Mouse (Mus musculus) cerebellum, adult 2 months (tissue): ENCODE measurements at regions not wholly inside any gene's neighbourhood (a gene's known extent, or its start where the extent isn't known, plus 50 kb on each side); places are given as distances from the start of the nearest gene placed in this dataset.

Source experiments
- DNase-seq, 2 experiments: peaks; one replicate each; pipeline ENCODE4 v3.0.0; 2021
- H3K27ac ChIP-seq: fragments of 200-500 bp; 2 replicates; pipeline ENCODE4 v1.5.1; 2012; ENCODE audit warnings: low read length, control low read depth, inconsistent platforms; ENCODE audit not compliant: insufficient read depth
- H3K27me3 ChIP-seq: fragments of 200-500 bp; 2 replicates; pipeline ENCODE4 v1.6.1; 2012; ENCODE audit warnings: inconsistent platforms, mild to moderate bottlenecking, low read length, moderate library complexity; ENCODE audit not compliant: control insufficient read depth, insufficient read depth
- H3K4me1 ChIP-seq: fragments of 200-500 bp; 2 replicates; pipeline ENCODE4 v1.6.1; 2011; ENCODE audit warnings: low read length; ENCODE audit not compliant: control insufficient read depth, insufficient read depth
- H3K4me3 ChIP-seq: fragments of 200-500 bp; replicated peaks from 2 replicates; pipeline ENCODE3; 2011; ENCODE audit warnings: mild to moderate bottlenecking, low read depth, low read length, control low read depth; ENCODE audit not compliant: insufficient read depth
- CTCF ChIP-seq: fragments of 200-500 bp; IDR thresholded peaks from 2 replicates; pipeline ENCODE4 v1.5.1; 2011; ENCODE audit warnings: low read depth, mild to moderate bottlenecking, control low read depth, low read length, moderate library complexity, borderline replicate concordance; ENCODE audit not compliant: insufficient read depth
- POLR2A ChIP-seq: fragments of 200-500 bp; IDR thresholded peaks from 2 replicates; pipeline ENCODE4 v1.6.1; 2011; ENCODE audit warnings: low read length, control low read depth, borderline replicate concordance; ENCODE audit not compliant: insufficient read depth
- WGBS: fragments of 180-500 bp; shearing (Covaris S2); methylation state at CpG from one replicate; pipeline ENCODE4 v1.1.7; 2018; 5-methylcytosine and 5-hydroxymethylcytosine counted together

DNA sequence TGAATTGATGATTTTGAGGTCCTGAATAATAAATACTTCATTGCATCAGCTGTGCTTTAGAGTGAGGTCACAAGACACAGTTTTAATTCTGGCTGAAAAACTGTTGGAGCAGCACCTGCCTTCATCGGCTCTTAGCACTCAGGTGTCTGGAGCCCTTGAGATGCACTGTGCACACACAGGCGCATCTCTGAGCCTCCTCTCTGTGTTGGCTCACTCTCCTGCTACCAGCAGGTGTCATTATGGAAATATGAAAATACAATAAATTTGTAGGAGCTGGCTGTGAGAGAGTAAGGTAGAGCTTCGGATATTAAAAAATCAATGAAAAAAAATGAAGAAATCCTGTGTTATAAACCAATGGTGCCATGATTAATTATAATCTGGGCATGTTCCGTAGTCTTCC, 114.0 kb downstream of the Kcnrg start:
- no peaks in the 10 kb centered on the region for H3K27me3 ChIP-seq
- no peak for TF ChIP-seq CTCF
- TF ChIP-seq POLR2A = no peak
- no peak for DNase-seq
- no peaks in the 10 kb centered on the region for H3K4me1 ChIP-seq
- no peak overlapping the region for H3K27ac ChIP-seq
- H3K4me3 ChIP-seq = no peak overlapping the region
- WGBS = 84% methylated on average over 4 of the region's 4 CpGs

DNA sequence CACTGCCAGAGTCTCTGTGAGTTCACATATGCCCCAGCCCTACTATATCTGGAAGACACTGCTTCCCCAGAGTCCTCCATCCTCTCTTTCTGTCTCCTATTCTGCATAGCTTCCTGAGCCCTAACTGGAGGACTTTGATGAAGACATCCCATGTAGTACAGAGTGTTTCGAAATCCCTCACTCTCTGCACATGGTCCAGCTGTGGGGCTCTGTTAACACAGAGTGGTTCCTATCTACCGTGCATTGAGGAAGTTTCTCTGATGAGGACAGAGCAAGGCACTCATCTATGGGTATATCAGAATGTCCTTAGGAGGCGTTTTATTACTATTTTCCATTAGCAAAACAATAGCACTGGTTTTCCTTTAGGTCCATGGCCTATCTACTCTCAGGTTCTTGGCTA, 117.7 kb downstream of the Kcnrg start:
- WGBS = 87% methylated on average over 3 of the region's 3 CpGs
- Histone ChIP-seq H3K4me3 (no peak overlapping the region), H3K27me3 (no peaks in the 10 kb centered on the region), H3K27ac (no peak overlapping the region), H3K4me1 (no peaks in the 10 kb centered on the region)
- DNase-seq = no peak
- TF ChIP-seq POLR2A (no peak), CTCF (no peak)

DNA sequence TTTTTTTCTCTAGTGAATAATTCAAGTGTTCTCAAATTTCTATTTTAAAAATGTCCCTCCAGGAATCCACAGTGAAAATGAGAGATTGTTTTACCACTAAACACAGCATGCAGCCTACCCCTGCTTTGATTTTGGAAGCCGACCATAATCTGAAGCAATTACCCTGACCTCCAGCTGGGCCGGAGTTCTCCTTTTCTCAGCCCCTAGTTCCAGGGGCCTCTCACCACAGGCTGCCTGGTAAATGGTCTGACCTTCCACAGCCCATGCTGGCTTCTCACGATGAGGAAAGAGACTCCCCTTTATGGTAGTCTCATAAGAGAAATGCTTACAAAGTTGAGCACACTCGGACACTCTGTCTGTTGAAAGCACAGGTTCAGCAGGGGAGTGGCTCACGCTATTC, 121.3 kb downstream of the Kcnrg start:
- Histone ChIP-seq H3K27me3 (no peaks in the 10 kb centered on the region), H3K4me1 (no peaks in the 10 kb centered on the region), H3K27ac (no peak overlapping the region), H3K4me3 (no peak overlapping the region)
- 28% methylated on average over 5 of the region's 5 CpGs for WGBS
- TF ChIP-seq CTCF (no peak), POLR2A (no peak)
- DNase-seq = no peak

DNA sequence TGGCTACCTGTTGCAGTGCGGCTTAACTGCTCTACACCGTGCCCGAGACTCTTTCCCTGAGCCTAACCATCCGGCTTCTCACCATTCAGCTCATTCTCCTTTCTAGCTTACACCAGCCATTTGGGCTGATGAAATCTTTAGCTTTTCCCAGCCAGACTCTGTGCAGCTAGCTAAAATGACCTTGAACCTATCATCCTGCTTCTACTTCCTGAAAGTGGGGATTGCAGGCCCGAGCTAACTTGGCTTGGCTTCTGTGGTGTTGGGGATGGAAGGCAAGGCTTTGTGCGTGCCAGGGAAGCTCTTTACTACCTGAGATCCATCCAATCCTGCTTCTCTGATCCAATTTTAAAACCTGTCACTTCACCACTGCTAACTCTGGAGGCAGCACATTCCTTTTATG, 128.3 kb downstream of the Kcnrg start:
- 80% methylated on average over 6 of the region's 6 CpGs for WGBS
- no peak overlapping the region for H3K4me3 ChIP-seq

DNA sequence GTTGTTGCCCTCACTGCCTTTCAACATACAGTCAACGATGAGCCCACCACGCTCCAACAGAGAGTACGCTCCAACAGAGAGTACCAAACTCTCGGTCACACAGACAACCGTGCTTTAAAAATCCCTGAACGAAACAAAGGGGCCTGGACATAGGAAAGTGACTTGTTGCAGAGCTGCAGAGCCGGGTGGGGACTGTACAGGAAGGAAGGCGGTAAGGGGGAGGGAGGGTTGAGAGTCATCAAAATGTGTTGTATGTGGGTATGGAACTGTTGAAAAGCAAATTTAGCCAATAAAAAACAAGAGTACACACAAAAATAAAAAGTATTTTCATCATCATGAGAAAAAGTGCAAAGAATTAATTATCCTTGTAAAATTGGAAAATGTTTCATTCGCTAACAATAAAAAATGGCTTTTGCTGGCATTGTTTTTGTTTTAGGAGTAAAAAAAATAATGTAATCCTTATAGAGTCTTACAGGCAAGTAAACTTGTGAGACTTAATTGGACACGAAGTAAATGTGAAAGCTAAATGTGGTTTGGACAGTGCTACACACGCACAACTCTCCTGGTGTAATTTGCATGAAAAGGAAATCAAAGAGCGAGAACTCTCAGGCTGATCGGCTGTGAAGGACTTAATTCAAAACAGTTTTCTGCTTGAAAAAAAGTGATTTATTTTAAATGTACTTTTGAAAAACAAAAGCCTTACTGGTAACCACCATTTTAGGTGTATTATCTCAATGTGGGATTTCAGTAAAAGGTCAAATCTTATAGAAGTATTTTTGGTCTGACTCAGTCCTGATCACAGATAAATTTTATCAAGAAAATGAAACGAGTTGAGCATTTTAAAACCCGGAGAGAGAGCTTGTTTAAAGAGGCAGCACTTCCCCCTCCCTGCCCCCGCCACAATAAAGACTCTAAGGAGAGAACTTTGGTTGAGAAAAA, 129.4 kb downstream of the Kcnrg start:
- Histone ChIP-seq H3K27ac (no peak overlapping the region), H3K27me3 (no peaks in the 10 kb centered on the region), H3K4me1 (no peaks in the 10 kb centered on the region), H3K4me3 (no peak overlapping the region)
- 38% methylated on average over 16 of the region's 16 CpGs for WGBS
- DNase-seq = no peak
- TF ChIP-seq POLR2A (no peak), CTCF (no peak)

More for the DNA sequence above, 128.3 kb downstream of the Kcnrg start:
- Histone ChIP-seq H3K4me1 (no peaks in the 10 kb centered on the region), H3K27ac (no peak overlapping the region), H3K27me3 (no peaks in the 10 kb centered on the region)
- TF ChIP-seq POLR2A (no peak), CTCF (no peak)
- DNase-seq = no peak

DNA sequence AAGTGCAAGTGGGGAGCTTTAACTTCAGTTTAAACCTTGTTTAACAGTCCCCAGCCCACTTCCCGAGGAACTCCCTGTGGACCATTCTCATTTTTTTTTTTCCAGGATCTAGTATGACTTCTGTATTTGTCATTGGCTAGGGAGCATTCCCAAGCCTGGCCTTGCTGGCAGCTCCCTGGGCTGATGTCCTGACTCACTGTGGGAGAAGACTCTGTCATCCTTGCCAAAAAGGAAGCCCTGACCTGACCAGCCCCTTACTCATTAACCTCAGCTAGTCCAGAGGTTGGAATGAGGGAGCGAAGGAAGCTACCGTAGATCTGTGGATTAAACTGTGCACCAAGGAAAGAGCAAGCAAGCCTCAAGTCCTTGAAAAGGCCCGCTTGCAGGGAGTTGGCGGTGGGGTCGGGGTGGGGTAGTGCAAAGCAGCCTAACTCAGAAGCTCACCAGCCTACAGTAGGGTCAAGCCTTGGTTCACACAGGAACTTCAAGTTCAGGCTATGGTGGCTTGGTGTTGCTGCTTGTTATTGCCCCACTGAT, 130.3 kb downstream of the Kcnrg start:
- TF ChIP-seq POLR2A = no peak
- TF ChIP-seq CTCF = no peak
- DNase-seq = no peak
- no peak overlapping the region for H3K27ac ChIP-seq
- H3K27me3 ChIP-seq = no peaks in the 10 kb centered on the region
- H3K4me3 ChIP-seq = no peak overlapping the region
- 80% methylated on average over 6 of the region's 6 CpGs for WGBS
- H3K4me1 ChIP-seq = no peaks in the 10 kb centered on the region

DNA sequence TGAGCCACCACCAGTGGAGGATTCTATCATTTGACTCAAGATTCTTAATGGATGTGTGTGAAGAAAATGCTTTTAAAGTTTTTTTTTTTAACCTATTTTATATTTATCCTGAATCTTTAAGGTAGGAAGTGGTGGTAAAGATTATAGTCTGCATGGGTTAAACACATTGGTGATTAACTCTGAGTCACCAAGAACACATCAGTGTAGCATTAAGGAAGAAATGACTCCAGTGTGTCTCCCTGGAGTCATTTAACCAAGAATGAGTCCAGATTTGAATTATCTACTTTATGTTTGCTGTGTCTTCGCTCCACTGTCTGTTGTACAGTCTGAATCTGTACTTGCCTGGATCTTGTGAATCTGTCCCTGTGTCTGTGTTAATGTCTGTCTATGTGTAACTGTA, 132.2 kb downstream of the Kcnrg start:
- no peaks in the 10 kb centered on the region for H3K4me1 ChIP-seq
- H3K4me3 ChIP-seq = no peak overlapping the region
- no peak for DNase-seq
- no peak for TF ChIP-seq CTCF
- TF ChIP-seq POLR2A = no peak
- H3K27ac ChIP-seq = no peak overlapping the region
- no peaks in the 10 kb centered on the region; the same call in 1 of the 2 replicates for H3K27me3 ChIP-seq
- 97% methylated on average over 1 of the region's 1 CpGs for WGBS
